Mouse (Mus musculus) kidney, postnatal 0 days (tissue): ENCODE results near the gene Csrp1. TPM values are rescaled to one million over a fixed set of nuclear protein-coding genes. Genes with fewer than 3 reads are reported as not detected.

Experiments
- ATAC-seq: fragments of 200-750 bp; cut with Nextera tagmentation; replicated peaks from 2 replicates; pipeline ENCODE4 v1.8.0; 2017; ENCODE audit warnings: low read depth, moderate number of reproducible peaks, moderate TSS enrichment, moderate library complexity; ENCODE audit not compliant: low FRiP score
- DNase-seq: peaks from one replicate; pipeline ENCODE4 v3.0.0-alpha.2; 2016; ENCODE audit warnings: low spot score
- H3K27ac ChIP-seq: fragments of 300-500 bp; sonication (generic); 2 replicates; pipeline ENCODE4 v1.5.1; 2014; ENCODE audit warnings: mild to moderate bottlenecking
- H3K27me3 ChIP-seq: fragments of 300-500 bp; sonication (generic); 2 replicates; pipeline ENCODE4 v1.6.1; 2014; ENCODE audit warnings: low read length, mixed read lengths; ENCODE audit not compliant: insufficient read depth
- H3K36me3 ChIP-seq: fragments of 300-500 bp; sonication (generic); 2 replicates; pipeline ENCODE4 v1.6.1; 2014; ENCODE audit warnings: low read length, mixed read lengths; ENCODE audit not compliant: insufficient read depth
- H3K4me1 ChIP-seq: fragments of 300-500 bp; sonication (generic); replicated peaks from 2 replicates; pipeline ENCODE4 v1.6.1; 2014; ENCODE audit warnings: antibody characterized with exemption, low read length, mixed read lengths; ENCODE audit not compliant: insufficient read depth
- H3K4me2 ChIP-seq: fragments of 300-500 bp; sonication (generic); 2 replicates; pipeline ENCODE4 v1.6.1; 2014; ENCODE audit warnings: mild to moderate bottlenecking, low read length, moderate library complexity, mixed read lengths
- H3K4me3 ChIP-seq: fragments of 300-500 bp; sonication (generic); replicated peaks from 2 replicates; pipeline ENCODE4 v1.5.1; 2014; ENCODE audit warnings: low read depth, low read length
- H3K9ac ChIP-seq: fragments of 300-500 bp; sonication (generic); 2 replicates; pipeline ENCODE4 v1.6.1; 2014; ENCODE audit warnings: low read depth, low read length
- H3K9me3 ChIP-seq: fragments of 300-500 bp; sonication (generic); replicated peaks from 2 replicates; pipeline ENCODE4 v1.6.1; 2016; ENCODE audit warnings: low read length, inconsistent platforms, mixed read lengths
- CTCF ChIP-seq: IDR thresholded peaks from 2 replicates; pipeline ENCODE4 v1.5.1; 2016; ENCODE audit warnings: antibody characterized with exemption, low read depth, mild to moderate bottlenecking, moderate library complexity
- WGBS: fragments of 180-500 bp; shearing (Covaris S2); extraction: QIAGEN DNeasy Blood & Tissue Kit; methylation state at CpG from one replicate; pipeline ENCODE4 v1.1.7; 2014; 5-methylcytosine and 5-hydroxymethylcytosine counted together
- polyA plus RNA-seq: library from polyadenylated mRNA; unstranded; fragments of >200 nt; fragmentation: Nextera tagmentation; extraction: Ambion mirVana; gene quantifications from 2 replicates; pipeline ENCODE4 v1.2.1, GENCODE M21; 2015

The Csrp1 gene
- polyA plus RNA-seq, 1 experiment from 2014 or later = 189 TPM

DNA sequence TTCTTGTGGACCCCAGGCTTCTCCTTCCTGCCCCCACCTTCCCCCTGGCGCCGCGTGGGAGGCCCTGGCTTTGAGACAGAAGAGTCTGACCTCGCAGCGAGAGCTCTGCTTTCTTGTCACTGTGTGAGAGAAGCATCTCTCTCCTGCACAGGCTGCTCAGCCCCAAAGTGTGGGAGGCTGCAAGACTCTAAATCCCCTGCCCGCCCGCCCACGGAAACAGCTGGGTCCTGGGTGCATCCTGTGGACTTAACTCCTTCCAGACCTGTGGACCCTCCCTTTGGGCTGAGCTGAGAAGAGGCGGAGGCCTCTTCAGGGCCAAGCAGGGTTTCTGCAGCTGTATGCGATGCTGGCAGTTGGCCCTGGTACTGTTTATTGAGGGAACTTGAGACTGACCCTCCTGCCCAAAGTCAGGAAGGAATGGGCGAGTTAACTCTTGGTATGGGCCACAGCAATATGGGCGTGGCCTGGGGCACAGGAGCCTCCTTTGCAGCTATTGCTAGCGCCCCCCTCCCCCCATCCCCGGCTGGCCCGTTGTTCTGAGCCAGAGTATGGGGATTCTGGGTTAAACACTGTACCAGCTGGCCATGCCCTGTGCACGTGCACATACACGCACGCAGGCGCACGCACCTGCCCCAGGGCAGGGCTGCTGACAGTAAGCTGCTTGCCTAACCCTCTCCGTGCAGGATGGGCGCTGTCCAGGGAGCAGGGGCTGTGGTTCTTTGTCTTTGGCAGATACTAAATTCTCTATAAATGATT is 59.1 kb downstream of the Csrp1 start, which contains the start of gene Tnni1:
Tnni1 (plus strand) TSS at position 655 of the 756 bp plus-strand sequence.
- no peak for TF ChIP-seq CTCF
- Histone ChIP-seq H3K9me3 (no peaks in the 10 kb centered on the region), H3K36me3 (no peaks in the 10 kb centered on the region), H3K4me2 (peak within 1 kb of the TSS; percentile 32; the same call in 1 of the 2 replicates), H3K27me3 (no peaks in the 10 kb centered on the region), H3K4me1 (peaks cover 26% of the 10 kb centered on the region), H3K27ac (peak within 1 kb of the TSS; percentile 71), H3K4me3 (no peak within 1 kb of the TSS), H3K9ac (no peak within 1 kb of the TSS)
- WGBS = 10% methylated on average over 22 of the region's 22 CpGs
- peak; percentile 82 for ATAC-seq
- peak; percentile 90 for DNase-seq

DNA sequence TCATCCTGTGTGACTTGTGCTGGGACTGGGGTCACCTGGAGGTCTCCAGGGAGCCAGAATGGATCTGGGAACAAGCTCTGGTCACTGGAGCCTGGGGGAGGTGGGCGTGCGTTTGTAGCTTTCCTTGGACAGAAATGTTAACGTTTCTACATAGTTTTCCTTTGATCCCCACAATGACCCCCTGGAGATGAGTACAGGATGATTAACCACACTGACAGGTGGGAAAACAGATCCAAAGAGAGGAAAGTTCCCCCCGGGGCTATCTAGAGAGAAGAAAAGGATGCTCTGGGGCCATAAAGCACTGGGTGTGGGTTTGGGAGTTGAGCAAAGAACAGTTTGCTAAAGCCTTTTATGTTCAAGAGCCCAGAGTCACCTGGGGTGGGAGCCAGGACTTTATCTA is 60.8 kb downstream of the Csrp1 start:
- 34% methylated on average over 4 of the region's 4 CpGs for WGBS
- peaks cover 24% of the 10 kb centered on the region for H3K4me1 ChIP-seq
- ATAC-seq = no peak

DNA sequence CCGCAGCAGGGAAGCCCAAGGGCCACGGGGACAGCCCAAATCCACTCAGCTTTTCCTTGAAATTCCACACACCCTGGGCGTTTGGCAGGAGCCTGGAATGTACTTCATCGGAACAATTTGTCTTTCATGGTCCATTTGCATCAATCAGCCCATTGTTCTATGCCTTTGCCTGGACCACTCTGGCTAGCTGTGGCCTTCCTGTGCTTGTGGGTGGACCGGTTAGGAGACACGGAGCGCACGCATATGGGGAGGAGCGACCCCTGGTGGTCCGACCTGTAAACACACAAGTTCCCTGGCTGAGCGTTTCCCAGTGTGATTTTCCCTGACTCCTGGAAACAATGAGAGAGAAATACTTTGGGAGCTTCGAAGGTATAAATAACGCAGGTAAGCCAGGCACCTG is 61.4 kb downstream of the Csrp1 start:
- peak overlapping the region; percentile 20; the same call in 1 of the 2 replicates for H3K9ac ChIP-seq
- H3K4me3 ChIP-seq = no peak overlapping the region
- H3K27ac ChIP-seq = no peak overlapping the region
- H3K4me2 ChIP-seq = no peak overlapping the region
- no peaks in the 10 kb centered on the region for H3K36me3 ChIP-seq
- peaks cover 19% of the 10 kb centered on the region for H3K4me1 ChIP-seq
- 11% methylated on average over 13 of the region's 13 CpGs for WGBS
- H3K9me3 ChIP-seq = no peaks in the 10 kb centered on the region
- H3K27me3 ChIP-seq = no peaks in the 10 kb centered on the region
- no peak for ATAC-seq
- peak; percentile 87 for DNase-seq
- peak; percentile 99 for TF ChIP-seq CTCF

More for the DNA sequence above, 60.8 kb downstream of the Csrp1 start:
- H3K9ac ChIP-seq = no peak overlapping the region; the same call in 1 of the 2 replicates
- no peak overlapping the region for H3K4me2 ChIP-seq
- no peak for TF ChIP-seq CTCF
- no peaks in the 10 kb centered on the region for H3K36me3 ChIP-seq
- DNase-seq = no peak
- H3K4me3 ChIP-seq = no peak overlapping the region
- H3K27ac ChIP-seq = no peak overlapping the region
- H3K9me3 ChIP-seq = no peaks in the 10 kb centered on the region
- no peaks in the 10 kb centered on the region for H3K27me3 ChIP-seq

DNA sequence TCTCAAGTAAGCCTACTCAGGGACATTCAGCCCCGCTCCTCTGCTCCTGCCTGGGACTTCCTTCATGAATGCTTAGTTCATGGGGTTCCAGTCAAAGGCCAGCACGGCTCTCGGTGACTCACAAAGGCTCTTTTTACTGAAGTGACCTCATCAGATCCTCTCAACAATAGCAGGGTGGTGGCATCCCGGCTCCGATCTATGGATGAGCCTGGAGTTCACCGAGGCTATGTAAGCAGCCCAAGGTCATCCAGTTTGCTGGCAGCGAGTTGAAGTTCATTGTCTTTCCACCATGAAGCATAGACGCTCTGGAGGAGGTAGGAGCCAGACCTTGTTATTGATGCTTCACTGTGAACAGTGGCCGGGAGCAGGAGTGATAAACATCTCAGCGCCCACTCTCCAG is 63.0 kb downstream of the Csrp1 start:
- peaks cover 14% of the 10 kb centered on the region for H3K4me1 ChIP-seq
- ATAC-seq = no peak
- no peak overlapping the region for H3K27ac ChIP-seq
- H3K27me3 ChIP-seq = no peaks in the 10 kb centered on the region
- H3K9me3 ChIP-seq = no peaks in the 10 kb centered on the region
- WGBS = 55% methylated on average over 10 of the region's 10 CpGs
- H3K9ac ChIP-seq = no peak overlapping the region
- no peak overlapping the region for H3K4me2 ChIP-seq
- H3K36me3 ChIP-seq = no peaks in the 10 kb centered on the region
- DNase-seq = no peak
- TF ChIP-seq CTCF = no peak
- no peak overlapping the region for H3K4me3 ChIP-seq

DNA sequence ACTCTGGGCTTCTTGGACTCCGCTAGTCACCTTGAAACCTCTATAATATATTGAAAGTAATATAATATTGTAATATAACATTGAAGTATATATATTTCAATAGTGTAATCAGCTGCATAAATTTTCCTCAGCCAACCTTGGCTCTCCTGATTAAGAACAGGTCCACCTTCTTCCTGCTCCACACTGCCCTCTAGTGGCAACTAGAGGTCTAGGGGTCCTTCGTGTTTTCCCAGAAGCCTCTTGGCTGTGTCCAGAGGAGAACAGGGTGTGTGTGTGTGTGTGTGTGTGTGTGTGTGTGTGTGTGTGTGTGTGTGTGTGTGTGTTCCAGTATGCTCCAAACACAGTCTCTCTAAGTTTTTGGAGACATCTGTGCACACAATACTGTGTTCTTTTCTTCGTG is 67.9 kb downstream of the Csrp1 start:
- Histone ChIP-seq H3K4me3 (no peak overlapping the region), H3K4me1 (0 out of 2 replicates have a peak, but pooled peaks cover 3% of the 10 kb centered on the region), H3K27me3 (no peaks in the 10 kb centered on the region), H3K9me3 (no peaks in the 10 kb centered on the region), H3K36me3 (no peaks in the 10 kb centered on the region), H3K4me2 (no peak overlapping the region), H3K27ac (no peak overlapping the region), H3K9ac (no peak overlapping the region)
- peak; percentile 88 for TF ChIP-seq CTCF
- 43% methylated on average over 3 of the region's 3 CpGs for WGBS
- DNase-seq = peak; percentile 88
- ATAC-seq = peak; percentile 41; the same call in 1 of the 2 replicates

DNA sequence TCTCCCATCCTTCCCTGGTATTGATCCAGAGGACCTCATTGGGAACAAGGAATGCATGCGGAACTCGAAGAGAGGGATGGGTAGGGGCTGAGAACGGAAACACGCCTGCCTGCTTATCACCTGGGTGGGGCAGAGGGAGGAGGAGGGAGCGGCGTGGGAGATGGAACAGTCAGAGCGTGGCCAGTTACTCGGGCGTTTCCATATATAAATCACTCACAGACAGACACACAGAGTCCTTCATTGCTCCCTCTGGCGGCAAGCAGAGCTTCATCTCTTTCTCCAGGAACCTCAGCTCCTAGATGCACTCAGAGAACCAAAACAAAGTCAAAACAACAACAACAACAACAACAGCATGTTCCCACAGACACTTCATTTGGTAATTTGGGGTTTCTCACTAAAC is 68.8 kb downstream of the Csrp1 start:
- H3K9me3 ChIP-seq = no peaks in the 10 kb centered on the region
- 0 out of 2 replicates have a peak, but pooled peaks cover 3% of the 10 kb centered on the region for H3K4me1 ChIP-seq
- TF ChIP-seq CTCF = peak; percentile 77
- H3K27ac ChIP-seq = no peak overlapping the region
- H3K4me2 ChIP-seq = peak overlapping the region; percentile 31; the same call in 1 of the 2 replicates
- H3K36me3 ChIP-seq = no peaks in the 10 kb centered on the region
- DNase-seq = peak; percentile 90
- WGBS = 3% methylated on average over 10 of the region's 10 CpGs
- no peaks in the 10 kb centered on the region for H3K27me3 ChIP-seq
- H3K4me3 ChIP-seq = no peak overlapping the region
- H3K9ac ChIP-seq = no peak overlapping the region
- 0 out of 2 replicates have a peak, but pooled peaks have one; percentile 50 for ATAC-seq
